Mouse (Mus musculus) fibroblast of lung, adult 2 months (primary cell): ENCODE results near the gene Ccdc62.

Source experiments
- DNase-seq: peaks from one replicate; pipeline ENCODE4 v3.0.0-alpha.2; 2011; ENCODE audit warnings: low read depth

Ccdc62 gene

DNA sequence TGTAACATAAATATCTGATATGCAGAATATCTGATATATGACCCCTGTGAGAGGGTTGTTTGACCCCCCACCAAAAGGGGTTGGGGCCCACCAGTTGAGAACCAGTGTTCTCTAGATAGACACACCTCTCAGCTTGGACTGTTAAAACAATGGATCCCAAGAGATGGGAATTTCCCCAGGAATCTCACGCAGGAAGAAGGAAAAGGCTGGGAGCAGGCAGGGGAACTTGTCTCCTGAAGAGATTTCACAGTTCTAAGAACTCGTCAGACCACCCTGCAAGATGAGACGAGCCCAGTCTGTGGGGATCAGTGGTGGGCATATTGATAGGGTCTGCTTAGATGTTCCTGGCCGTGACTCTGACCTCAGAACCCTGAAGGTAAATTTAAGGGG, 49.5 kb downstream of the Ccdc62 start:
- no peak for DNase-seq

DNA sequence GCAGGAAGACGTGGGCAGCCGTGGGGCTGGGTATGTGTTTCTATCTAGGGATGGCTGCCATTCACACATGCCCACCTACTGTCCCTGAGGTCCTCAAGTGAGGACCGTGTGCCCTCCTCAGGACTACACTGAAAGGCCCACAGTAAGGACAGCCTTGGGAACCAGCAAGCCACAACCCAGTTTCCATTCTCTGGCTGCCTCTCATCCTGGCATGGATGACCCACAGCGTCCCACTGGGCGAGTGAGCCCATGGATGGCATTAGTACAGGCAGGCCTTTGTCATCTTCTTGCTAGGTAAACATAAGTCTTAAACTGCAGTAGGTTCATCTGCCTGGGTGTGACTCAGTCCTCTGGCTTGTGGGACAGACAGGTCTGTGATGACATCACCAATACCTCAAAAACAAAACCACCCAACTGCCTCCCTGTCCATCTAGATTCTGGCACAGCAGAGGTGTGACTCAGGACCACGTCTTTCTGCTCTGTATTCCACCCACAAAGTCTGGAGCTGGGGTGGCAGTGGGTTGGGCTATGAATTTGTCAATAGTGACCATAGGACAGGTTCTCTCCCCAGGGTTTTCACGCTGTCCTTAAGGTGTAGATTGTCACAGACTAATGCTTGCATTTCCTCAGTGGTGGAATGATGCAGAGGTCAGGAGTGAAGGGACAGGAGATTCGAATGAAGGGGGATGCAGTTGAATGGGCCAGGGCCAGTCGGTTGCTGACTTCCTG, 50.2 kb downstream of the Ccdc62 start:
- peak; percentile 69 for DNase-seq

DNA sequence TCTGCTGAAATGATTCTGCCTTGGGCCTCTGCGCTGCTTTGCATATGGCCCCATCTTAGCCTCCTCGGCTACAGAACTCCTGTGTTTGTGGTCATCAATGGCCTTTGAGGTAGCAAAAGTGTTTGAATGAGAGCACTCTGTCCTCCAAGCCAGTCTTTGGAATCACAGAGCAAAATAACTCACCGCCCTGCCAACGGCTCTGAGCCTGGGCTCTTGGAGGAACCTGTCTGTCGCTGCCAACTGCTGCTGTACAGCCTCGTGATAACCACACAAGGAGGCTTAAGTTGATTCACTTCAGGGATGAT, 50.7 kb downstream of the Ccdc62 start:
- DNase-seq, result no peak

DNA sequence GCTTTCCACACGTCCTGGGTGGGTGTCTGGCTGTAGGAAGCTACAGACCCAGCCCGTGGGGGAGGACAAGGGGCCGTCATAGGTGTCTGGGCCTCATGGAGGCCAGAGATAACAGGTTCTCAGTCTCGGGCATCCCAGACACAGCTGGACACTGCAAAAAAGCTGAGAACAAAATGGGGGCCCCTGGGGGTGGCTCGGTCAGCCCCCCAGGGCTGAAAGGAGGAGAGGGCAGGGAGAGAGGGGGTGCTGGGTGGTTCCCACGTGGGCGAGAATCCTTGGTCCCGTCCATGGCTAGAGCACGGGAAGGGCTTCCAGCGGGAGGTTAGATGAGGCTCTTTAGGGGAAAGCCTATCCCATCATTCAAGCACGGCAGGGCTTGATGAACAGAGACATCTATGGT, 52.4 kb downstream of the Ccdc62 start:
- DNase-seq, result no peak

DNA sequence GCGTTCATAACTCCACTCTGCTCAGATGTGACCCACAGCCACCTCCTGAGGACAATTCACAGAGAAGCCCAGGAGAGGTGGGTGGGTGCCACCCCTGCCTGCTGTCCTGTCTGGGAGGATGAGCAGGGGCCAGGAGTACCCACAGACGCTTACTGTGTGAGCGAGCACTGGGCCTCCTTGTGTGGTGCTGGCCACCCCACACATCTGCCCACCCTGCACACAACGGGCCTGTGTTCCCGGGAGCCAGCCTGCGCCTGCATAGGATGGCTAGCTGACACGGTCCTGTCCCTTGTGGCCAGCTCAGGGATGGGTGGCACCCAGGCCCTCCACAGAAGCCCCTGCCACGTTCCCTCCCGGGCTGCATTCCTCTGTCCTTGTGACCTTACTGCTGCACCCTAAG, 55.0 kb downstream of the Ccdc62 start:
- no peak for DNase-seq

DNA sequence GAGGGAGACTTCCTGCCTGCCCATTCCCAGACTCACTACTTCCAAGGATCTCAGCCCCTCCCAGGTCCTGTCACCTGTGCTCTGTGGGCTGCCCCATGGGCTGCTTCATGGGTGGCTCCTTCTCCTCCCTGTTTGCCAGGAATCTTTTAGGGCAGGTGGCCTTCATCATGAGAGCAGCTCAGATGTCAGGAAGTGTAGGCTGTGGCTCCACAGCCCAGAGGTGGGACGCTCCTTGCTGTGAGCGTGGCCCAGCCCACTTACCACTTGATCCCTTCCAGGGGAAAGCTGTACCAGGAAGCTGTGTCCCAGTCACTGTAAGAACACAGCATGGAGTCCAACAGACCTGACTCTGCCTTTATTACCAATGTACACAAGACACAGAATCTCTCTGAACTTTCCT, 56.4 kb downstream of the Ccdc62 start:
- DNase-seq, result no peak

DNA sequence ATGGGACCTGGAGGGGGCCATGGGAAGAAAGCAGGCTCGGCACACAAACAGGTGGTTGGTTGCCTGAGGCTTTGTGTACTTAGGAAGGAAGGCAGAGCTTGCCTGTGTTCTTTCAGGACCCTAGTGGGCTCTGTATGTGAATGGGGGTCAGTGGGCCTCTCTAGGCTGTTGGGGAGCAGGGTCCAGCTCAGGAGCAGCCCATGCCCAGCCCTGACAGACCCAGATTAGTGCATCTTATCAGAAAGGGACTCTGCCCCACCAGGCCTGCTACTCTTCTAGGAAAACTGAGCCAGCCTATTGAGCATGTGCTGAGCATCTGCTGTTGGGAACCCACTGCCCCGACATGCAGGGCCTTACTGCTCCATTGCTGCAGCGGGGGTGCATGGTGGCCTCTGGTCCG, 57.0 kb downstream of the Ccdc62 start:
- DNase-seq, result no peak

DNA sequence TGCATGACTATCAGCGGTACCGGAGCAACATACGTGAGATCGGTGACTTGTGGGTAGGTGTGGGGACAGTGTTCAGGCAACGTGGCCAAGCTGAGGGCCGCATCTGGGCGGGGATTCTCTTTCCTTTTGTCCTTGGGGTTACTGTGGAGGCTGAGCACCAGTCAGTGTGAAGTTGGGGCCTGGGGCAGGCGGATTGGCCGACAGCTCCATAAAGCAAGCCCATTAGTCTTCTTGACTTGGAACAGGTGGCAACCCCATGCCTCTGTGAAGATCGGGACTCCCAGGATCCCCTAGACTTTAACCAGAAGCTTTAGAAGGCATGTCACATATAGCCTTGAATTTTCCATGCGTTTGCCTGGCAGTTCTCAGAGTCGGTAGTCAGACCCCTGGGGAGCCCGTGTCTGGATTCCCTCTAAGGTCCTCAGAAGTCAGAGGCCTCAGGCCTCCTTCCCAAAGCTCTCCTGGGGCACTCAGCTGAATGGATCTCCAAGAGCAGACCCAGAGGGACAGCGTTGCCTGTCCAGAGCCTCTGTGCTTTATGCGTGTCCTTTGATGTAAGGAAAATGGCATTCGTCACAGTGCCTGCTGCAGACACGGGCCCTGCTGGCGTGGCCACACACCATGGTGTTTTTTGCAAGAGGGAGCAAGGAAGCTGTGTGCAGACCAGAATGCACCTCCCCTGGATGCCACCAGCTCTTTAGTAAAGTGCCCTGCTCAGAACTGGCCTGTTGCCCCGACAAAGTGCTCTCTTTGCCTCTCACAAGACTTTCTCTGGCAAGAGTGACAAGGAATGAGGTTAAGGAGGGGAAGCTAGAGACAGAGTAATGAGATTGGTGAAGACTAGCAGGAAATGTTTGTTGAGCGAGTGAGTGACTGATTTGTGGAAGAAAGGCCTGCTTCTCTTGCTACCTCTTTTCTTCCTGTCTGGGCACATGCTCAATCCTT, 59.7 kb downstream of the Ccdc62 start:
- no peak for DNase-seq

DNA sequence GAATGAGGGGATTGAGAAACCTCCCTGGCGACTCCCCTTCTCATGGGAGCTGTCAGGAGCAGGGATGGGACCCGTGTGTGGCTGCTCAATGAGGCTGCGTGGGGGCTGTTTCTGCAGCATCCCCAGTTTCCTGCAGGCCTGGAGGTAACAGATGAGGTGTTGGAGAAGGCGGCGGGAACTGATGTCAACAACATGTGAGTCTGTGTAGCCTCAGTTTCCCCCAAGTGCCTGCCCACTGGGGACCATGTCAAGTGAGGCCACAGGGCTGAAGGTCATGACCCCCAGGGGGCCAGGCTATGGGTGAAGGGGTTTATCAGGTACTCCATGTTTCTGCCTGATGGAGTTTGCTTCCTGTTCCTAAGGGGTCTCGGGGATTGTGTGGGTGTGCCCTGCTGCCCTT, 60.8 kb downstream of the Ccdc62 start:
- no peak for DNase-seq

DNA sequence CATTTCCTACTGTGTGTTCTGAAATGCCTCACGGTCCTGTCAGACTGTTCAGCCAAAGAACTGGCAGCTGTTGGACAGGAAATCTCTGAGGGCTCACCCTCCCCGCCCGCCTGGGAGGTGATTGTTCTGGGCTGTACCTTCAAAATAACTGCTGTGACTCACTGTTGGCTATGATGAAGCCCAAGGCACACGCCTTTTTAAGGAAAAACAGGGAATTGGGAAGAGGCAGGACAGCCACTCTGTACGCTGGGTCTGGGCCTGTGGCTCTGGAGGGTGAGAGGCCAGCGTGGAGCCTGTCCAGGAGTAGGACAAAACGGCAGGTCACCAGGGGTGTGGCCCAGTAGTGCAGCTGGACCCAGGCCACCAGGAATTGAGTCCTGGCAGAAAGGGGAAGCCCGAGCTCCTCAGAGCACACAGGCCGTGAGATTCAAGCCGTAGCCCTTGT, 61.7 kb downstream of the Ccdc62 start:
- DNase-seq, result peak; percentile 88

DNA sequence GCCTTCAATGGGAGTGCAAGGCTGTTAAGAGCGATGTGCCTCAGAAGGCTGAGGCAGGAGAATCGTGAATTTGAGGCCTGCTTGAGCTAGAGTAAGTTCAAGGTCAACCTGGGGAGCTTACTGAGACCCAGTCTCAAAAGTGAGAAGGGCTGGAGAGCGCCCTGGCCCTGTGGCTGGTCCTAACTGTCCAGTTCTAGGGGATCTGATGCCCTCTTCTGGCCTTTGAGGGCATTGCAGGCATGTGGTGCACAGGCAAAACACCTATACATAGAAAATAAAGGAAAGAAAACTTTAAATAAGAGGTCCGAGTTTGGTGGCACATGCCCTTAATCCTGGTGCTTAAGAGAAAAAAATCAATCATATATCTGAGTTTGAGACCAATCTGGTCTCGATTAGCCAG, 62.3 kb downstream of the Ccdc62 start:
- no peak for DNase-seq

DNA sequence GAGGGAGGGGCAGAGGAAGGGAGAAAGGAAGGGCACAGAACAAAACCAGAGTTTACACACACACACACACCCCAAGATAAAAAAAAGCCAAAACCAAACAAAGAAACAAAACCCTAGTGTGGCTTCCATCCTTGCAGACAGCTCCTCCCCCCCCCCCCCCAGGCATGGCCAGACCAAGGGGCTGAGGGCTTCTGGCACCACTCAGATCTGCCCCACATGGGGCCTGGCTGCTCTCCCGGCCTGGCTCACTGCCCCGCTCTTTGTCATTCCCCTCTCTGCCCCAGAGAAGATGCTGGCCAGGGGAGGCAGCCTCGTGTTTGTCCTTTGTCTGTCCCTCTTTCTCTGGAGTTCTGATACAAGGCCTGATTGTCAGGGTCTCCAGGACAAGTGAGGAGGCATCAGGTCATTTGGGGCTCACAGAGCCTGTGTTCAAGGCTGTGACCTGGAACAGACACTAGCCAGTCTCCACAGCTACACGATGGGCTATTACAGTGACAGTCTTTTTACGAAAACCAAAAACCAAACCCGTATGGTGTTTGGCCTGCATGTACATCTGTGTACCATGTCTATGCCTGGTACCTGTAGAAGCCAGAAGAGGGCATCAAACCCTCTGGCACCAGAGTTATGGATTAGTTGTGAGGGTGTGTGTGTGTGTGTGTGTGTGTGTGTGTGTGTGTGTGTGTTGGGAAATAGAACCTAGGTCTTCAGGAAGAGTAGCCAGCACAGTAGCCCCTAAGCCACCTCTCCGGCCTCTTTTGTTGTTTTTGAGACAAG, 63.0 kb downstream of the Ccdc62 start:
- DNase-seq, result peak; percentile 76

DNA sequence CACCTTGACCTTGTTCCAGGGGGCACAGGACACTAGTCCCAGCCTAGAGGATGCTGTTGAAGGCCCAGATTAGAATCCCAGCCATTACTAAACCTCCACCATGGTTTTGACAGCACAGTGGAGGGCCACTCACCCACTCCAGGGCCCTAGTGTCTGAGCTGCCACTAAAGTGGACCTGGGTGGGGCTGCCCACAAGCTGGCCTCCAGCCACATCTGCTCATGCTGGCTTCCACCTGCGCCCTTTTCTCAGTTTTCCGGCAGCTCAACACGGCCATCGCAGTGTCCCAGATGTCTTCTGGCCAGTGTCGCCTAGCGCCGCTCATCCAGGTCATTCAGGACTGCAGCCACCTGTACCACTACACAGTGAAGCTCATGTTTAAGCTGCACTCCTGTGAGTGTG, 64.0 kb downstream of the Ccdc62 start:
- no peak for DNase-seq

DNA sequence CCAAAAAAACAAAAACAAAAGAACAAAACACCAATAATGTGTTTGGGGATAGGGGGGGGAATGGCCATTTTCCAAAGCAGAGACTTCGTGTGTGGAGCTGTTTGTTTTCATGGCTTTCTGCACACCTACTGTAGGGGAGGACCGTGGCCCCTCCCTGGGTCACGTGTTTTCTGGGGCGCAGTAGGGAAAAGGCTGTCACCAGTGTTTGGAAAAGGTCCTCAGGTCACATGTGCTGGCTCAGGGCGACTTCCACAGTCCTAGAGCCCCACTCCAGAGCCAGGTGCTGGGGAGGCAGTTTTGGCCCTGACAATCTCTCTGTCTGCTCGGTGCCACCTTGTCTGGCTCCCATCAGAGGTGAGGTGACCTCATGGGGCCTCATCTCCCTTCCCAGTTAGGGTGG, 64.9 kb downstream of the Ccdc62 start:
- no peak for DNase-seq

DNA sequence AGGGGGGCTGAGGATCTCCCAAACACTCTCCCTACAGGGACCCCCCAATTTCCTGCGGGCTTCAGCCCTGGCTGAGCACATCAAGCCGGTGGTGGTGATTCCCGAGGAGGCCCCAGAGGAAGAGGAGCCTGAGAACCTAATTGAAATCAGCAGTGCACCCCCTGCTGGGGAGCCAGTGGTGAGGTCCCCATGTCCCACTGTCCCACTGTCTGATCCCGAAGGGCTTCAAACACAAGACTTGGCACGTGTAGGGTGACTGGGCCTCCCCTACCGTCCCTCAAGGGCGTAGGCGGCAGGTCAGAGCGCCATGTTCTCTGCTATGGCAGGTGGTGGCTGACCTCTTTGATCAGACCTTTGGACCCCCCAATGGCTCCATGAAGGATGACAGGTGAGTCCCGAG, 65.7 kb downstream of the Ccdc62 start:
- no peak for DNase-seq

DNA sequence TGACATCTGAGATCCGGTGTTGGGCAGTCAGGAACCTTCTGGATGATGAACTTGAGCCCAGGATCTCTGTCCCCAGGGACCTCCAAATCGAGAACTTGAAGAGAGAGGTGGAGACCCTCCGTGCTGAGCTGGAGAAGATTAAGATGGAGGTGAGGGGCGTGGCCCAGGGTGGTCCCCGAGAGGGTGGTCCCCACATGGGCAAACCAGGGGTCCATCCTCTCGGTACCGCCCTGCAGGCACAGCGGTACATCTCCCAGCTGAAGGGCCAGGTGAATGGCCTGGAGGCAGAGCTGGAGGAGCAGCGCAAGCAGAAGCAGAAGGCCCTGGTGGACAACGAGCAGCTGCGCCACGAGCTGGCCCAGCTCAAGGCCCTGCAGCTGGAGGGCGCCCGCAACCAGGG, 66.2 kb downstream of the Ccdc62 start:
- no peak for DNase-seq

DNA sequence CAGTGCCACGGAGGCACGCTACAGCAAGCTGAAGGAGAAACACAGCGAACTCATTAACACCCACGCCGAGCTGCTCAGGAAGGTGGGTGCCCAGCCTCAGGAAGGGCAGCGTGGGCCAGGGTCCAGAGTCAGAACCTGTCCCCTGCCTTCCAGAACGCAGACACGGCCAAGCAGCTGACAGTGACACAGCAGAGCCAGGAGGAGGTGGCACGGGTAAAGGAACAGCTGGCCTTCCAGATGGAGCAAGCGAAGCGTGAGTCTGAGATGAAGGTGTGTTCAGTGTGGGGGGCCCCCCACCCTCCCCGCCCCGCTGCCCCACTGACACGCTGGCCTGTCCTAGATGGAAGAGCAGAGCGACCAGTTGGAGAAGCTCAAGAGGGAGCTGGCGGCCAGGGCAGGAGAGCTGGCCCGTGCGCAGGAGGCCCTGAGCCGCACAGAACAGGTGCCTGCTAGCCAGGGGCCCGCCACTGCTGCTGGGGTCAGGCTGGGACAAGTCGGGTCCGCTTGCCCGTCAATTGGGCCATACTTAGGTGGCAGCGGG, 66.8 kb downstream of the Ccdc62 start:
- no peak for DNase-seq

DNA sequence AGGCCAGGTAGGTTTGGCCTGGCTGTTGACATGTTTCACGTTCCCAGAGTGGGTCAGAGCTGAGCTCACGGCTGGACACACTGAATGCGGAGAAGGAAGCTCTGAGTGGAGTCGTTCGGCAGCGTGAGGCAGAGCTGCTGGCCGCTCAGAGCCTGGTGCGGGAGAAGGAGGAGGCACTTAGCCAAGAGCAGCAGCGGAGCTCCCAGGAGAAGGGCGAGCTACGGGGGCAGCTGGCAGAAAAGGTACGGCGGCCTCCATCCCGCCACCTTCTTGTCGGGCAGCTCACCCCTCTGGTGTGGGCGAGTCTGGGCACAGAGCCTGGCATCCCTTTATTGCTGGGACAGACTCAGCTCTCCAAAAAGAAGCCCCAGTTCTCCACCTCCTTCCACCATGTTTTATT, 67.3 kb downstream of the Ccdc62 start:
- no peak for DNase-seq

DNA sequence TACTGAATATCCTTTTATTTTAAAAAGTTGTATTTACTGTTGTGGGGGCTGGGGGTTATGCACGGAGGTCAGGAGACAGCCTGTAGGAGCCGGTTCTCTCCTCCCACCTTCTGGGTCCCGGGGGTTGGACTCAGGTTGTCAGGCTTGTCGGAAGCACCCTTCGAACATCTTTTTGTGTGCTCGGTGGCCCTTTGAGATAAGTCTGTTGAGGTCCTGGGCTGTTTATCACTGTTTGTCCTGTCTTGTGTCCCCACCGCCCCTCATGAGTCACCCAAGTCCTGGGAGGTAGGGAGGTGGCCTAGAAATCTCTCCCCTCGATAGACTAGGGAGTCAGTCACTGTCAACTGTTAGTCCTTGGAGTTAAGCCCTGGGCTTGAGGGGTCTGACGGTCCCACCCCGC, 67.9 kb downstream of the Ccdc62 start:
- DNase-seq, result no peak

DNA sequence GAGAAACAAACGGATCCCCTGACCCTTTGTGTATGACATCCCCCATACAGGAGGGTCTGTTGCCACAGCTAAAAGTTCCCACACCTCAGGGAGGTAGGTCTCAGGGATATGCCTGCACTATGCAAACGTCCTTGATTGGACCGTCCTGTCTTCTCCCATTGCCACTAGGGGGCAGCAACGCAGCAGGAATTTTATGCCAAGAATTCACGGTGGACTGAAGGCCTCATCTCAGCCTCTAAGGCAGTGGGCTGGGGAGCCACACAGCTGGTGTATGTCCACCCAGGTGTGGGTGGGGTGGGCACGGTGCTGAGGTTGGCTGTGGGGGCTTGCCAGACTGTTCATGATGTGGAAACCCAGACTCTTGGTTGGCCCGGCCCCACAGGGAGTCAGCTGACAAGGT, 70.3 kb downstream of the Ccdc62 start:
- DNase-seq, result no peak

DNA sequence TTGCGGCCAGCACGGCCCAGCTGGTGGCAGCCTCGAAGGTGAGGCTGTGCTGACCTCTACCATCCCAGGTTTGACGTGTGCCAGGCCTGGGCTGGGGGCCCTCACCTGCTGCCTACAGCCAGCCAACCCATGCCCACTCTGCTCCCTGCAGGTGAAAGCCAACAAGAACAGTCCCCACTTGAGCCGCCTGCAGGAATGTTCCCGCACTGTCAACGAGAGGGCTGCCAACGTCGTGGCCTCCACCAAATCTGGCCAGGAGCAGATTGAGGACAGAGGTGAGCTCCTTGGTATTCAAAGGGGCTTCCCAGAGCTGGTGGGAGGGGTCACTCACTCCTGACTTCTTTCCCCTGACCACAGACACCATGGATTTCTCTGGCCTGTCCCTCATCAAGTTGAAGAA, 70.8 kb downstream of the Ccdc62 start:
- DNase-seq, result no peak

DNA sequence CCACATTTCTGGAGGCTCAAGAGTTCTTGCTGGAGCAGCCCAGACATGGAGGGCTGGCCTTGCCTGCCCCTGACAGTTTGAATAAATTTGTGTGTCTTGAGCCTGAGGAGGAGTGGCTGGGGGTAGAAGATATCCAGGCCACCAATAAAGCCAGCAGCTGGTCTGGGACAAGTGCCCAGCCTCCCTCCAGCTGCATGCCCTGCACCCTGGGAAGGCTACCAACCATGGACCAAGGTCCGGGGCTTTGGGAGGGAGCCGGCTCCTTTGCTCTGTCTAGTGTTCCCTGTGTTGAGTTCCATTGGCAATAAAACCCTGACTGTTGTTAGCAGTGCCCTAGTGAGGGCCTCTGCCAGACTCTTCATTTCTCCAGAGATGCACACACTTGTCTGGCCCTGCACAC, 72.4 kb downstream of the Ccdc62 start:
- DNase-seq, result no peak

DNA sequence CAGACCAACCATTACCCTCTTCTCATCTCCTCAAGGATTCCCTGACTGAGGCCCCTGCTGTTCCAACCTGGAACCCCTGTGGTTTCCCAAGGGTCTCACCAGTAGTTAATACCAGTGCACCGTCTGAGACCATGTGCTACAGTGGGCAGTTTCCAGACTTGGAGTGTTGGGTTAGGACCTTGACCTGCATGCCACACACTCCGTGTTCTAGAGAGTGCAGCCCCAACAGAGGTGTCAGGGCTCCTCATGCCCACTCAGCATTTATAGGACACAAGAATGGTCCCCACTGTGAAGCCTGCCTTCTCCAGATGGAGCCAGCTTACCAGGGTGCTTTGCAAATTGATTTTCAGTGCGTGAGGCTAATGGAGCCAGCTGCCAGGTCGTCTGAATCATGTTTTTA, 72.9 kb downstream of the Ccdc62 start:
- no peak for DNase-seq
